Mouse (Mus musculus) intestine, postnatal 0 days (tissue): ENCODE measurements around the gene Nup214. TPM values are rescaled to one million over a fixed set of nuclear protein-coding genes. Genes with fewer than 3 reads are reported as not detected.

Experiments
- ATAC-seq: fragments of 200-750 bp; cut with Nextera tagmentation; 2 replicates; pipeline ENCODE4 v1.8.0; 2017; ENCODE audit warnings: mild to moderate bottlenecking, moderate TSS enrichment, moderate library complexity
- H3K27ac ChIP-seq: fragments of 300-500 bp; sonication (generic); 2 replicates; pipeline ENCODE4 v1.5.1; 2014; ENCODE audit warnings: mild to moderate bottlenecking, low read depth, low read length, moderate library complexity
- H3K27me3 ChIP-seq: fragments of 300-500 bp; sonication (generic); replicated peaks from 2 replicates; pipeline ENCODE4 v1.6.1; 2014; ENCODE audit warnings: low read length, mixed read lengths; ENCODE audit not compliant: control insufficient read depth, insufficient read depth
- H3K36me3 ChIP-seq: fragments of 300-500 bp; sonication (generic); 2 replicates; pipeline ENCODE4 v1.6.1; 2014; ENCODE audit warnings: mild to moderate bottlenecking, moderate library complexity; ENCODE audit not compliant: control insufficient read depth, insufficient read depth
- H3K4me1 ChIP-seq: fragments of 300-500 bp; sonication (generic); replicated peaks from 2 replicates; pipeline ENCODE4 v1.6.1; 2014; ENCODE audit warnings: antibody characterized with exemption, low read length, mixed read lengths; ENCODE audit not compliant: control insufficient read depth, insufficient read depth
- H3K4me2 ChIP-seq: fragments of 300-500 bp; sonication (generic); replicated peaks from 2 replicates; pipeline ENCODE4 v1.6.1; 2014; ENCODE audit warnings: low read depth, mild to moderate bottlenecking, moderate library complexity
- H3K4me3 ChIP-seq: fragments of 300-500 bp; sonication (generic); 2 replicates; pipeline ENCODE4 v1.5.1; 2014; ENCODE audit warnings: low read depth, low read length
- H3K9ac ChIP-seq: fragments of 300-500 bp; sonication (generic); 2 replicates; pipeline ENCODE4 v1.6.1; 2014; ENCODE audit warnings: mild to moderate bottlenecking, low read depth, low read length
- H3K9me3 ChIP-seq: fragments of 300-500 bp; sonication (generic); 2 replicates; pipeline ENCODE4 v1.6.1; 2016; ENCODE audit warnings: mixed run types; ENCODE audit not compliant: control insufficient read depth
- CTCF ChIP-seq: sonication (generic); IDR thresholded peaks from 2 replicates; pipeline ENCODE4 v1.5.1; 2016; ENCODE audit warnings: low read depth, mild to moderate bottlenecking, control low read depth, antibody characterized with exemption, moderate library complexity
- WGBS: fragments of 180-500 bp; shearing (Covaris S2); extraction: QIAGEN DNeasy Blood & Tissue Kit; methylation state at CpG from one replicate; pipeline ENCODE4 v1.1.7; 2014; 5-methylcytosine and 5-hydroxymethylcytosine counted together
- polyA plus RNA-seq: library from polyadenylated mRNA; unstranded; fragments of >200 nt; fragmentation: Nextera tagmentation; extraction: Ambion mirVana; gene quantifications from 2 replicates; pipeline ENCODE4 v1.2.1, GENCODE M21; 2015

Nup214 gene
- polyA plus RNA-seq, 1 experiment from 2014 or later: 31.3 TPM

GRCm38 (mm10) chr2:32078522-32078921 lies 104.3 kb downstream of the Nup214 start:
- no peak for ATAC-seq

GRCm38 (mm10) chr2:32079191-32079725 lies 105.0 kb downstream of the Nup214 start:
- no peak overlapping the region for H3K4me2 ChIP-seq
- H3K36me3 ChIP-seq: no peaks in the 10 kb centered on the region
- H3K9me3 ChIP-seq: no peaks in the 10 kb centered on the region
- no peak for ATAC-seq
- no peak overlapping the region for H3K4me3 ChIP-seq
- H3K4me1 ChIP-seq: no peaks in the 10 kb centered on the region; the same call in 1 of the 2 replicates
- H3K9ac ChIP-seq: no peak overlapping the region
- 0 out of 2 replicates have a peak, but pooled peaks cover 8% of the 10 kb centered on the region for H3K27me3 ChIP-seq
- 86% methylated on average over 14 of the region's 14 CpGs for WGBS
- TF ChIP-seq CTCF: no peak
- no peak overlapping the region for H3K27ac ChIP-seq

More at GRCm38 (mm10) chr2:32078522-32078921, 104.3 kb downstream of the Nup214 start:
- 50% methylated on average over 8 of the region's 8 CpGs for WGBS
- 0 out of 2 replicates have a peak, but pooled peaks cover 3% of the 10 kb centered on the region for H3K27me3 ChIP-seq
- no peak overlapping the region for H3K4me2 ChIP-seq
- 0 out of 2 replicates have a peak overlapping the region, but pooled peaks have one; percentile 7 for H3K27ac ChIP-seq
- no peak for TF ChIP-seq CTCF
- no peaks in the 10 kb centered on the region for H3K36me3 ChIP-seq
- no peak overlapping the region for H3K9ac ChIP-seq
- no peak overlapping the region for H3K4me3 ChIP-seq
- no peaks in the 10 kb centered on the region for H3K9me3 ChIP-seq
- no peaks in the 10 kb centered on the region; the same call in 1 of the 2 replicates for H3K4me1 ChIP-seq

GRCm38 (mm10) chr2:32080681-32081080 lies 106.4 kb downstream of the Nup214 start:
- ATAC-seq: peak; percentile 93
- Histone ChIP-seq H3K9ac (no peak overlapping the region), H3K9me3 (no peaks in the 10 kb centered on the region), H3K36me3 (no peaks in the 10 kb centered on the region), H3K4me3 (no peak overlapping the region), H3K27me3 (0 out of 2 replicates have a peak, but pooled peaks cover 9% of the 10 kb centered on the region), H3K4me1 (no peaks in the 10 kb centered on the region; the same call in 1 of the 2 replicates), H3K27ac (peak overlapping the region; percentile 62), H3K4me2 (no peak overlapping the region)
- WGBS: 44% methylated on average over 3 of the region's 3 CpGs
- TF ChIP-seq CTCF: no peak

- no peak for ATAC-seq
- no peak overlapping the region for H3K9ac ChIP-seq
- H3K4me2 ChIP-seq: peak overlapping the region; percentile 99
- 75% methylated on average over 14 of the region's 14 CpGs for WGBS
- no peak for TF ChIP-seq CTCF
- no peaks in the 10 kb centered on the region for H3K36me3 ChIP-seq
- no peaks in the 10 kb centered on the region; the same call in 1 of the 2 replicates for H3K4me1 ChIP-seq
- H3K27me3 ChIP-seq: peaks cover 14% of the 10 kb centered on the region
- peak overlapping the region; percentile 65; the same call in 1 of the 2 replicates for H3K4me3 ChIP-seq
- H3K9me3 ChIP-seq: no peaks in the 10 kb centered on the region
- peak overlapping the region; percentile 60 for H3K27ac ChIP-seq
Observed at GRCm38 (mm10) chr2:32081296-32081929, 107.2 kb downstream of the Nup214 start.

- peaks cover 17% of the 10 kb centered on the region for H3K27me3 ChIP-seq
- no peaks in the 10 kb centered on the region for H3K36me3 ChIP-seq
- no peak for TF ChIP-seq CTCF
- H3K9me3 ChIP-seq: no peaks in the 10 kb centered on the region
- peak overlapping the region; percentile 99 for H3K4me2 ChIP-seq
- WGBS: 50% methylated on average over 2 of the region's 2 CpGs
- H3K4me1 ChIP-seq: no peaks in the 10 kb centered on the region; the same call in 1 of the 2 replicates
- no peak for ATAC-seq
- 0 out of 2 replicates have a peak overlapping the region, but pooled peaks have one; percentile 17 for H3K9ac ChIP-seq
- H3K4me3 ChIP-seq: peak overlapping the region; percentile 65
- H3K27ac ChIP-seq: peak overlapping the region; percentile 60; the same call in 1 of the 2 replicates
Observed at GRCm38 (mm10) chr2:32082229-32082628, 108.0 kb downstream of the Nup214 start.
